Mouse (Mus musculus): ENCODE data around the gene Rho. TPM values are rescaled to one million over a fixed set of nuclear protein-coding genes. Genes with fewer than 3 reads are reported as not detected.

The Rho gene
- polyA plus RNA-seq, 1 experiment from 2014 or later: not detected

GRCm38 (mm10) chr6:115968700-115969099 is 37.2 kb downstream of the Rho start:
- H3K9ac ChIP-seq: no peak overlapping the region
- 75% methylated on average over 6 of the region's 6 CpGs for WGBS (ENCODE audit: insufficient replicate concordance)
- H3K36me3 ChIP-seq: peaks cover 3% of the 10 kb centered on the region; the same call in 1 of the 2 replicates
- H3K27me3 ChIP-seq: no peaks in the 10 kb centered on the region
- H3K27ac ChIP-seq: no peak overlapping the region
- DNase-seq (no peak), ATAC-seq (ENCODE audit: low read depth) (0 out of 2 replicates have a peak, but pooled peaks have one; percentile 4)
- no peaks in the 10 kb centered on the region for H3K9me3 ChIP-seq (replicated peaks)
- no peak overlapping the region for H3K4me2 ChIP-seq
- peaks cover 35% of the 10 kb centered on the region for H3K4me1 ChIP-seq (replicated peaks)
- H3K4me3 ChIP-seq (replicated peaks): no peak overlapping the region

DNA sequence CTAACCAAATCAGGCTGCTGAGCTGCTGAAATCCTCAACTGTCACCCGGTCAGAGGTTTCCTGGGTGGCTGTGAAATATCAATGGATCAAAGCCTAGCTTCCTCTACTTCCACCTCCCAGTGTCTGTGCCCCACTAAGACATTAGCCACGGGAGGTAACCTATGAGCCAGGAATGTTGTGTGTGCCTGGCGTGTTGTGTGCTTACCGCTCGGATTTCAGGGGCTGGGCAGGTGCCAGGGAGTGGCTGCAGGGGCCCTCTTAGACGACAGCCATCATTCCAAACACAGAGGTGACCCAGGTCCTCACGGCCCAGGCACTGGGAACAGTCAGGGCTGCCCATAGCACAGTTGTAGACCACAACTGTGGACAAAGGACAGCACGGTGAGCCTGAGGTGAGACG is 37.6 kb downstream of the Rho start:
- Histone ChIP-seq H3K4me3 (replicated peaks) (no peak overlapping the region), H3K9me3 (replicated peaks) (no peaks in the 10 kb centered on the region), H3K9ac (no peak overlapping the region), H3K36me3 (peaks cover 3% of the 10 kb centered on the region; the same call in 1 of the 2 replicates), H3K4me1 (replicated peaks) (peaks cover 35% of the 10 kb centered on the region), H3K4me2 (no peak overlapping the region), H3K27me3 (no peaks in the 10 kb centered on the region), H3K27ac (no peak overlapping the region)
- ATAC-seq (ENCODE audit: low read depth) (no peak), DNase-seq (no peak)
- WGBS (ENCODE audit: insufficient replicate concordance): 65% methylated on average over 9 of the region's 9 CpGs

DNA sequence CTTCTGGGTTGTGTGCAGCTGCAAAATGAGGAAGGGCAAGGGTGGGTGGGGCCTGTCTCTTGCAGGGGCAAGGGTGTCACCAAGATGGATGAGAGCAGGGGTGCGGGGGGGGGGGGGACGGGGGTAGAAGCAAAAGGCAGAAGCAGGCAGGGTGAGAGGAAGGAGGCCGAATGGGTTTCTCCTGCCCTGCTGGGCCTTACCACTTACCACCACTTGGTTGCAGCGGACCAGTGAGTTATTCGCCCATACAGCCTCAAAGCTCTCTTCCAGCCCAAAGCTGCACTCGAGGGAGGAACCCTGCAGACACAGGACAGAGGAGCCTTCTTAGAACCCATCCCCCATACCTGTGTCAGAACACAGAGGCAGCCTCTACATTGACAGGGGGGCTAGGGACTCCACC is 38.4 kb downstream of the Rho start:
- Histone ChIP-seq H3K36me3 (peaks cover 3% of the 10 kb centered on the region; the same call in 1 of the 2 replicates), H3K4me2 (no peak overlapping the region), H3K27me3 (no peaks in the 10 kb centered on the region), H3K9me3 (replicated peaks) (no peaks in the 10 kb centered on the region), H3K27ac (no peak overlapping the region), H3K4me1 (replicated peaks) (peaks cover 35% of the 10 kb centered on the region), H3K9ac (no peak overlapping the region), H3K4me3 (replicated peaks) (no peak overlapping the region)
- WGBS (ENCODE audit: insufficient replicate concordance): 50% methylated on average over 5 of the region's 6 CpGs
- ATAC-seq (ENCODE audit: low read depth) (no peak; the same call in 1 of the 2 replicates), DNase-seq (no peak)

DNA sequence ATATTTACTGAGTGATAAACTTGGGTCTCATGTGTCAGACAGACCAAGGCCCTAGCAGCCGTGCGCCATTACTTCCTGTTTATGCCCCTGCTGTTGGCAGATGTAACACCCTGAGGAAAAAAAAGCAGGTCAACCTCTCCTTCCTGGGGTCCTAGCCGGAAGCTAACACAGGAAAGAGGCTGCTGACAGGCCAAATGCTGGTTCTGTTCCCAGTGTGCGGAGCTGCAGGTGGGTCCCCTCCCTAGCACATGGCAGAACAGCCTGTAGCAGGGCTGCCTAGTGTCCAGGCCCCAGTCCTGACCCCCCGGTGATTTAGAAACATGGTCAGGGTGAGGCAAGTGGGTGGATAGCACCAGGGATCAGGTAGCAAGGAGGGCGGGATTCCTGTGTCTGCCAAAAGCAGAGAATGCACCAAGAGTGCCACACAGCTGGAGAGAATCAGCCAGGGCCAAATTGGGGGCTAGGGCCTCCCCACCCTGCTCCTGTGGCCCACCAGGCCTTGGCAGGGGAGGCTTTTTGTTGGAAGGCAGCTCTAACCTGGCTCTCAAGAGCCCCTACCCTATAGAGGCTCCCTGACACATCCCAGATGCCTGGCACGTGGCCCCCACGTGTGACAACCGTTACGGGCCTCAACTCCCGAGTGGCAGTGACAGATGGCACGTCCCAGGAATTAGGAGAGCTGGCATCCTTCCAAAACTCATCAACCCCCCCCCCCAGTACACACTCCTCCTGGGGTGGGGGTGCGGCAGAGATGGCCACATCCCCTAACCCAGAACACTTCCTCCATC is 39.9 kb downstream of the Rho start:
- H3K9me3 ChIP-seq (replicated peaks): no peaks in the 10 kb centered on the region
- WGBS (ENCODE audit: insufficient replicate concordance): 60% methylated on average over 13 of the region's 13 CpGs
- peaks cover 35% of the 10 kb centered on the region for H3K4me1 ChIP-seq (replicated peaks)
- H3K36me3 ChIP-seq: peaks cover 3% of the 10 kb centered on the region; the same call in 1 of the 2 replicates
- no peaks in the 10 kb centered on the region for H3K27me3 ChIP-seq
- DNase-seq (no peak), ATAC-seq (ENCODE audit: low read depth) (no peak)
- no peak overlapping the region for H3K9ac ChIP-seq
- no peak overlapping the region for H3K4me2 ChIP-seq
- no peak overlapping the region for H3K27ac ChIP-seq
- H3K4me3 ChIP-seq (replicated peaks): no peak overlapping the region

- Histone ChIP-seq H3K36me3 (0 out of 2 replicates have a peak, but pooled peaks cover under 1% of the 10 kb centered on the region), H3K9me3 (replicated peaks) (no peaks in the 10 kb centered on the region), H3K4me3 (replicated peaks) (no peak overlapping the region), H3K27me3 (no peaks in the 10 kb centered on the region), H3K9ac (no peak overlapping the region), H3K4me1 (replicated peaks) (peaks cover 37% of the 10 kb centered on the region), H3K4me2 (no peak overlapping the region), H3K27ac (no peak overlapping the region)
- DNase-seq (no peak), ATAC-seq (ENCODE audit: low read depth) (no peak)
- 60% methylated on average over 7 of the region's 7 CpGs for WGBS (ENCODE audit: insufficient replicate concordance)
Observed at GRCm38 (mm10) chr6:115972083-115972764, 40.7 kb downstream of the Rho start.

GRCm38 (mm10) chr6:115973139-115973875 is 41.8 kb downstream of the Rho start:
- Histone ChIP-seq H3K27ac (no peak overlapping the region), H3K36me3 (no peaks in the 10 kb centered on the region), H3K4me1 (replicated peaks) (peaks cover 36% of the 10 kb centered on the region), H3K9me3 (replicated peaks) (no peaks in the 10 kb centered on the region), H3K27me3 (no peaks in the 10 kb centered on the region), H3K4me2 (no peak overlapping the region), H3K9ac (no peak overlapping the region), H3K4me3 (replicated peaks) (no peak overlapping the region)
- 65% methylated on average over 15 of the region's 15 CpGs for WGBS (ENCODE audit: insufficient replicate concordance)
- ATAC-seq (ENCODE audit: low read depth) (no peak), DNase-seq (no peak)

DNA sequence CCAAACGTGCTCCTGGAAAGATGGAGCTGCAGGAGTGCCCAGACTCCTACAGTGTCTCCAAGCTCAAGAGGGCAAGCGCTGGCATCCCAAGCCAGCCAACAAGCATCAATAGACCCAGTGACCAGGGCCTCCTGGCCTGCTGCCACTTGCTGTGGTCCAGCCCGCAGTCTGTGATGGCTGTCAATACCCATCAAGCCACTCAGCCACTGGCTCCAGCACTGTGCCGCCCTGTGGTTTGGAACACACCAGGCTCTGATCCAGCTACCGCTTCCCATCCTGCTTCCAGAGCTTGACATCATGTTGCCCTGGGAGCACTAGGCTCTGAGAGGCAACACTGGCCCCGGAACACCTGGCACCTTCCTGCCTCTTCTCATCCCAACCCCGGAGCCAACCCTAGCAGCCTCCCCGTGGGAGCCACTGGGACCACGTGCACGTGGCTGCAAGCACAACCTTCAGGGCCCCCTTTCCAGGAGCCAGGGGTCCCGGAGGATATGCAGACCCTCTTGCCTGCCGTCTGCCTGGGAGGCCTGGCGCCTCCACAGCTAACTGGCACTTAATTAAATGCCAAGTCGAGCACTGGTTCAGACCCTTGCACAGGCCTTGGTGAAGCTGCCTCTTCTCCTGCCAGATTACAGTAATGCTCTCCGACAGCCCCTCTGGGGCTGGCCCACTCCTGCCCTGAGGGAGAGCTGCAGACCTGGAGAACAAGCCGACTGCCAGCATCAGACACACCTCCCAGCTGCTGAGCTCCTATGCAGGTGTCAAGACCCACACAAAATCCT is 42.5 kb downstream of the Rho start:
- no peaks in the 10 kb centered on the region for H3K9me3 ChIP-seq (replicated peaks)
- ATAC-seq (ENCODE audit: low read depth): no peak
- H3K9ac ChIP-seq: no peak overlapping the region
- no peaks in the 10 kb centered on the region for H3K36me3 ChIP-seq
- 71% methylated on average over 16 of the region's 16 CpGs for WGBS (ENCODE audit: insufficient replicate concordance)
- H3K27ac ChIP-seq: no peak overlapping the region
- no peak for DNase-seq
- H3K27me3 ChIP-seq: no peaks in the 10 kb centered on the region
- H3K4me3 ChIP-seq (replicated peaks): no peak overlapping the region
- no peak overlapping the region for H3K4me2 ChIP-seq
- peaks cover 35% of the 10 kb centered on the region for H3K4me1 ChIP-seq (replicated peaks)

DNA sequence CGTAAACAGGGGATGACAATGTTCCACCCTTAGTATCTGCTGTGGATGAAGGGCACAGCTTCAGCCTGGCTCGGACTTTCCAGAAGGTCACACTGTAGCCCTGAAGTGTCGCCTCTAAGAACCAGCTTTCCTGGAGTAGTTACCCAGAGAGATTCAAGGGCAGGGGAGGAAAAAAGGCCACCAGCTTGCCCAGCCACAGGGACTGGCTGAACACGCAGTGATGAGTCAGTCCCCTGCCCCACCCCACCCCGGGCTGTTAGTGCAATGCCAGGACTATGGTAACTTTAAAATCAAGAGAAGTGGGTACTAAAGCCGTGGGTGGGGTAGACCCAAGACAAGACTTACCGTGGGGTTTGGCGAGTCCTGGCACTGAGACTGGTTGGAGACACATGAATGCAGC is 44.1 kb downstream of the Rho start:
- H3K4me3 ChIP-seq (replicated peaks): no peak overlapping the region
- WGBS (ENCODE audit: insufficient replicate concordance): 72% methylated on average over 8 of the region's 8 CpGs
- ATAC-seq (ENCODE audit: low read depth) (no peak), DNase-seq (no peak)
- no peak overlapping the region for H3K4me2 ChIP-seq
- no peaks in the 10 kb centered on the region for H3K36me3 ChIP-seq
- no peaks in the 10 kb centered on the region for H3K27me3 ChIP-seq
- H3K4me1 ChIP-seq (replicated peaks): peaks cover 37% of the 10 kb centered on the region
- no peak overlapping the region for H3K27ac ChIP-seq
- no peaks in the 10 kb centered on the region for H3K9me3 ChIP-seq (replicated peaks)
- no peak overlapping the region for H3K9ac ChIP-seq

DNA sequence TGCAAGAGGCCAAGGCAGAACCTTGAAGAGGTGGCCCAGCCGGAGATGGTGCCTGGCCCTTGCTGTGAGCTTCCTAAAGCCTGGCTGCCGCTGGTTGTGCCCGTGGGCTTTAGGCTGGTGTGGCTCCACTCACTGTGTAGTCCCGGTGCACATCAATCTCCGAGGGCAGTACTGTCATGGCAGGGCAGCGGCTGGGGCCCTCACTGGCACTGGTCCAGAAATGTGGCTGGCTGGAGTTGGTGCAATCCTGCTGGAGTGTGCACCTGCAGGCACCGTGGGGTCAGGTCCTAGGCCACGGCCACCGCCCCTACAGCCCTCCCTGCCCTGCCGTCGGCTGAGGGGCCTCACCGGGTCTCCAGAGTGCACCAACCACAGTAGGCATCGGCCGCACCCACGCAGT is 46.3 kb downstream of the Rho start:
- Histone ChIP-seq H3K9me3 (replicated peaks) (no peaks in the 10 kb centered on the region), H3K27ac (no peak overlapping the region), H3K4me2 (no peak overlapping the region), H3K36me3 (no peaks in the 10 kb centered on the region), H3K4me1 (replicated peaks) (peaks cover 20% of the 10 kb centered on the region), H3K4me3 (replicated peaks) (no peak overlapping the region), H3K9ac (no peak overlapping the region), H3K27me3 (no peaks in the 10 kb centered on the region)
- 77% methylated on average over 15 of the region's 15 CpGs for WGBS (ENCODE audit: insufficient replicate concordance)
- ATAC-seq (ENCODE audit: low read depth) (no peak), DNase-seq (no peak)

GRCm38 (mm10) chr6:115978596-115978995 is 47.0 kb downstream of the Rho start:
- H3K4me3 ChIP-seq (replicated peaks): no peak overlapping the region
- 67% methylated on average over 8 of the region's 8 CpGs for WGBS (ENCODE audit: insufficient replicate concordance)
- H3K4me2 ChIP-seq: no peak overlapping the region
- no peaks in the 10 kb centered on the region for H3K27me3 ChIP-seq
- DNase-seq (no peak), ATAC-seq (ENCODE audit: low read depth) (no peak)
- no peaks in the 10 kb centered on the region for H3K9me3 ChIP-seq (replicated peaks)
- H3K36me3 ChIP-seq: no peaks in the 10 kb centered on the region
- H3K4me1 ChIP-seq (replicated peaks): peaks cover 16% of the 10 kb centered on the region; the same call in 1 of the 2 replicates
- H3K9ac ChIP-seq: no peak overlapping the region
- no peak overlapping the region for H3K27ac ChIP-seq

DNA sequence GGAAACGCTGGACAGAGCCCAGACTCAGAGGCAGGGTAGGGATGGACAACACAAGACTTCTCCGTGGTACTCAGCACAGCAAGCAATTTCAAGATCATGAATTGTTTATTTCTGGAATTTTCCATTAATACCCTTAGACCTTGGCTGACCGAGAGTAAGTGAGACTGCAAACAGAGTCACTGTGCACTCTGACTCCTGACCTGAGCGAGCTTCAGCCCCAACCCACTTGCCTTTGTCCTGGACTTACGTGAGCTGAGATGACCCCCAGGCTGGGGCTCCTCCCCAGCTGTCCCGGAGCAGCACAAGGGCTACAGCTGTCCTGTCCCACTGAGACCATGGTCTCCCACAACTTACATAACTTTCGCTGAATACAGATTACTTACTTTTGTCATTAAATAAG is 51.3 kb downstream of the Rho start:
- Histone ChIP-seq H3K27ac (no peak overlapping the region), H3K9me3 (replicated peaks) (no peaks in the 10 kb centered on the region), H3K36me3 (no peaks in the 10 kb centered on the region), H3K9ac (no peak overlapping the region), H3K4me1 (replicated peaks) (peaks cover 35% of the 10 kb centered on the region), H3K4me2 (no peak overlapping the region), H3K4me3 (replicated peaks) (no peak overlapping the region), H3K27me3 (no peaks in the 10 kb centered on the region)
- WGBS (ENCODE audit: insufficient replicate concordance): 65% methylated on average over 7 of the region's 7 CpGs
- DNase-seq (no peak), ATAC-seq (ENCODE audit: low read depth) (no peak)

All from liver, embryonic 13.5 days (tissue).